Mouse (Mus musculus): Measurements from ENCODE around the gene Smagp. TPM values are rescaled to one million over a fixed set of nuclear protein-coding genes. Genes with fewer than 3 reads are reported as not detected.

Gene Smagp
- total RNA-seq, 2 experiments from 2014 or later, result 0.51 to 1.1 TPM

DNA sequence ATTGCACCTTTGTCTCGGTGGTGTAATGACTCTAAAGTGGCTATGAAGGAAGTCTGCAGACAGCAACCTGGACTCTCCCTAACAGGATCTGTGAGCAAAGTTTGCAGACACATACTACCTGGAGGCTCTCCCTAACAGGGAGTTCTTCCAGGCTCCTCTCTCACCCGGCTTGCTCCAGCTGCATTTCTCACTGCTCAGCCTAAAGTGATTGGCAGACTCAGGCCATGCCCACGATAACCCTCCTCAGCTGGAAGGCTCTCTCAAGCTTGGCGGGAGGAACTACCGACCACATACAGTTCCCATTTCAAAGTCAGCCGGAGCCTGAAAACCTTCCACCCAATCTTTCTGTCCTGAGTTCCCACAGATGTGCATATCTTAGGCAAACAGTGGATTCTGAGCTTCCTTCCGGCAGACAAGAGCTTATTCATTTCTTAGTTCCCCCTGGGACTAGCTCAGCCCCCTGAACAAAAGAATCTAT, 29.5 kb upstream of the Smagp start:
- ATAC-seq (ENCODE audit: poor library complexity, severe bottlenecking), result peak; percentile 34

DNA sequence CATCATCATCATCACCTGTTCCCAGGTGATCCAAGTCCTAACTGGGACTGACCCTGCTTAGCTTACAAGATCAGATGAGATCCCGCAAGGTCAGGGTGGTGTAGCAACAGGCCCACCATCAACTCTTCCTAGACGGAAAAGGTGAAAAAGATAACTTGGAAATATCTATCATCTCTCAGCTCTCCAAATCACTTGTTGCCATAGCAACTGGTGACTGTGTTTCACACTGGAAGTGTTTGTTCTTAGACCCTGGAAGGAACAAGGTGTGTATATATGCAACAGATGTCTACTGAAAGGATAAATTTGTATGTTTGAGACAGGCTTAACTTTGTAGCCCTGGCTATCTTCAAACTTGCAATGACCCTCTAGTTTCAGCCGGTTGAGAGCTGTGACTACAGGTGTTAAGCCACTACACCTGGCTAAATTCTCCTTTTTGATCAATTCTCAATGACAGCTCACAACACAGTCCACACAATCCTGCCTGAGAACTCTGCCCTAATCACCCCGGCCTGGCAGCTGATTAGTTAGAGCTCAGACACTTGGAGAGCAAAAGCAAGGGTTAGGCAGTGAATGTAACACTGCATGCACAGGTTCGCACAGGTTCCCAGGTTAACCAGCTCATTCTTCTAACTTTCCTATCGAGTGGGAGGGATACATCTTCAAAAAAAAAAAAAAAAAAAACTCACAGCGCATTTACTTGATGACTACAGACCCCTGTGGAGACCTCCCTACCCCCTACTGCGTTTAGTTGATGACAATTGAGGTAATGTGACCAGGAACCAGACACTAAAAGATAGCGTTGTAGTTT, 28.9 kb upstream of the Smagp start:
- ATAC-seq (ENCODE audit: poor library complexity, severe bottlenecking), result no peak

- ATAC-seq (ENCODE audit: poor library complexity, severe bottlenecking), result peak; percentile 69
Measured at GRCm38 (mm10) chr15:100664813-100665274, 28.1 kb upstream of the Smagp start.

DNA sequence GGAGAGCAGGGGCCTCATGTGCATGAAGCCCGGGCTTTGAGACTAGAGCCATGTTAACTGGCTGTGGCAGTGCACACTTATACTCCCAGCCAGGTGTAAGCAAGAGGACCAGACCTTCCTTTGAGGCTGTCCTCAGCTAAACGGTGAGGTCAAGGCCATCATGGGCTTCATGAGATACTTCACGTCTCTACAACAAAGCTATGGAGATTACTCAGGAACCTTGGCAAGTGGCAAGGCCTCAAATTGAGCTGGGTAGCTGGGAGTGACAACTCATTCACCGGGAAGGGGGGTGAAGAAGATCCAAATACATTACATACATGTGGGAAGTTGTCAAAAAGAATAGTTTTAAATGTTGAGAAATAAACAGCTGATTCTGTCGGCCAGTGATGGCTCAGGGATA, 24.1 kb upstream of the Smagp start:
- no peak for ATAC-seq (ENCODE audit: poor library complexity, severe bottlenecking)

DNA sequence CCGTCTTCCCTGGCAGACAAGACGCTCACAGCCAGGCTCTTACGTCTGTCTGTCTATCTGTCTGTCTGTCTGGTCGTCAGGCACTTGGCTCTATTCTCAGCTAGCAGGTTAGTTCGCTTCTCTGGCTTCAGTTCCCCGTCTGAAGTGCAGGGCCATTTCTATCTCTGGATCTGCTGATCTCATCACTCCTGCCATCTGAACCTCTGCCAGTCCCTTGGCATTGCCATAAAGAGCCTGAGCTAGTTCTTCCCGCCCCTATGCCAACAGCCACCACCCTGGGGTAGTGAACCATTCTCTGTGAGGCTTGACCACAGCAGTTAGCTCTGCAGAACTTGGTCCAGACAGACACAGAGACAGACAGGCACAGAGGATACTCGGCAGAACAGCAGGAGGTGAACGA, 23.6 kb upstream of the Smagp start:
- ATAC-seq (ENCODE audit: poor library complexity, severe bottlenecking), result no peak

GRCm38 (mm10) chr15:100655201-100655600, 18.5 kb upstream of the Smagp start:
- ATAC-seq (ENCODE audit: poor library complexity, severe bottlenecking), result no peak

- ATAC-seq (ENCODE audit: poor library complexity, severe bottlenecking), result no peak
Measured at GRCm38 (mm10) chr15:100654271-100654670, 17.5 kb upstream of the Smagp start.

DNA sequence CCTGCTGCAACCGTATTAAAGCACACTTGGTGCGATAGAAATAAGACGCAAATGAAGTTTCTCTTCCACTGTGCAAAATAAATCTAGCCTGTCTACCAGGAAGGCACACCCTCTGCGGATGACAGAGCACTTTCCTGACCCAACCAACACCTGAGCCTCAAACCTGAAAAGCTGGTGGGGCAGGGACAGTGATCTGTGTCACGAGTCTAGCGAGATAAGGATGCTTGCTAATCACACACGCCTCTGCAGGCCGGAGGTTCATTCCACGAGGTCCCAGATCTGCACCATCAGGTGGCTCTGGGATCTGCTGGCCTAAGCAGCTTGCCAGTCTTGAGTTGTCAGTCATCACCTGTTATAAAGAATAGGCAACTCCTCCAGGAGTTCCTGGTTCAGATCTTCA, 14.9 kb upstream of the Smagp start:
- ATAC-seq (ENCODE audit: poor library complexity, severe bottlenecking), result no peak

GRCm38 (mm10) chr15:100650111-100650510, 13.4 kb upstream of the Smagp start:
- ATAC-seq (ENCODE audit: poor library complexity, severe bottlenecking), result no peak

GRCm38 (mm10) chr15:100646161-100646560, 9.4 kb upstream of the Smagp start:
- ATAC-seq (ENCODE audit: poor library complexity, severe bottlenecking), result no peak

- ATAC-seq (ENCODE audit: poor library complexity, severe bottlenecking), result no peak
Measured at GRCm38 (mm10) chr15:100642451-100642850, 5.7 kb upstream of the Smagp start.

- ATAC-seq (ENCODE audit: poor library complexity, severe bottlenecking), result no peak
Measured at GRCm38 (mm10) chr15:100641226-100641810, 4.6 kb upstream of the Smagp start.

DNA sequence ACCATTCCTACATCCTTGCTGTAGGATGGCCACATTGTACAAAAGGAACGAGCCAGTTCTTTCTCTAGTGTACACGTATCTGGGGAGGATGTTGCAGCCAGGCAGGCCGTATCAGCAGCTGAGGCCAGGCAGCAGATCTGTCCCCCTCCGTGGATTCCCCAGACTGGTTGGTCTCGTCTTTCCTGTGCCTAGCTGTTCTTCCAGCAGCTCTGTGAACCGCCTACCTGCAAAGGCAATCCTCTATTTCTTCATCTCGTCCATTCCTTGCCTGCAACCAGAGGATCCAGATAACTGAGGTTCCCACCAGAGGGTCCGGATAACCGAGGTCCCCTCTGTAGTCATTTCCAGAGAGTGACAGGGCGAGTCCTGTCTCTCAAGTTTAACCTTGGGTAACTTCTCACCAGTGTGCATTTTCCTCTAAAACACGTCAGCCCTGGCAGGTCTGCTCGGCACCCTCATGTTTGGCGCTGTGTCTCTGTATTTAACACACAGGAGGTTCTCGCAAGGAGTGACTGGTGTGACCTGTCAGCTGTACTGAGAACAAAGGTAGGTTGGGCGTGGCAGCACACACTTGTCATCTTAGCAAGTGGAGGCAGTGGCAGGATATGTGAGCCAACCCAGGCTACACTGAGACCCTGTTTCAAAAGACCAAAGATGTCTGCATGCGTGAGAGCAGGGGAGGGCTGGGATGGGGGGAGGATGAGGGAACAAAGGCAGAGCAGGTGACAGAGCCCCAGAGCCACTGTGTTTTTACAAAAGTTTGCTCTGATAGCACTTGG, 3.4 kb upstream of the Smagp start:
- ATAC-seq (ENCODE audit: poor library complexity, severe bottlenecking), result no peak

- peak; percentile 50 for ATAC-seq (ENCODE audit: poor library complexity, severe bottlenecking)
Measured at GRCm38 (mm10) chr15:100637661-100638060, 921 bp upstream of the Smagp start.

DNA sequence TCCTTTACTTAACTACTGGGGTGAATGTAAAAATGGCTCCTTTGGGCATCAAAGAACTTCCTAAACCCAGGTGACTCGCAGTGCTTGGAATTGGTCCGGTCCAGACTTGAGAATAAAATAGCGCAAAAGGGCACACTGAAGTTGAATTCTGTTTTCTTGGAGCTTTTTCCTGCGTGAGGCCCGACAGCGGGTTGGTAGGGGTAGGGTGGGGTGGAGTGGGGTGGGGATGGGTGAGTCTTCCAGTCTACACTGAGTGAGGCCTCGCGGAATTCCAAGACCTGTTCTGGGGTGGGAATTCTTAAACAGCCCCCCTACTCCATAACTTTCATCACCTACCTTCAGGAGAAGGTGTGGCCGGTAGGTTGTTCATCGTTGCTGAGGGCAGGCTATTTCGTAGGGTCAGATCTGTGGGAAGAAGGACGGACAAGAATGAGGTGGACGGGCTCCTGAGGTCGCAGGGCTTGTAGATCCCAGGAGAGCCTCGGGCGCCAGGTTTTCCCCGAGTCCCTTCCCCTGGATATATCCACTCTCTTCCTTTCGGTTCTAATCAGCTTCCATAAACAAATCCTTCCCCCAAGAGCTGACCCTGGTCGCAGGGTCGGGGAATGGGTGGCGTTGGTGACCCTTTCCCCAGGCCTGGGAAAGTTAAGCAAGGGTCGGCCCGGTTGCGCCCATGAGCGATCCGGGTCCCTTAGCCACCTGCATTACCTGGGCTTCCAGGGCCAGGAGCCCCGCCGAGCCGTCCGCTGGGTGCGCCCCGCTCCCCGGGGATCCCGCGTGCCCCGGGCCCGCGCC, 692 bp downstream of the Smagp start:
- ATAC-seq (ENCODE audit: poor library complexity, severe bottlenecking), result no peak

- ATAC-seq (ENCODE audit: poor library complexity, severe bottlenecking), result no peak
Measured at GRCm38 (mm10) chr15:100635239-100635638, 1.5 kb downstream of the Smagp start.

GRCm38 (mm10) chr15:100633341-100633740, 3.4 kb downstream of the Smagp start:
- ATAC-seq (ENCODE audit: poor library complexity, severe bottlenecking), result no peak

GRCm38 (mm10) chr15:100632323-100632722, 4.4 kb downstream of the Smagp start:
- no peak for ATAC-seq (ENCODE audit: poor library complexity, severe bottlenecking)

DNA sequence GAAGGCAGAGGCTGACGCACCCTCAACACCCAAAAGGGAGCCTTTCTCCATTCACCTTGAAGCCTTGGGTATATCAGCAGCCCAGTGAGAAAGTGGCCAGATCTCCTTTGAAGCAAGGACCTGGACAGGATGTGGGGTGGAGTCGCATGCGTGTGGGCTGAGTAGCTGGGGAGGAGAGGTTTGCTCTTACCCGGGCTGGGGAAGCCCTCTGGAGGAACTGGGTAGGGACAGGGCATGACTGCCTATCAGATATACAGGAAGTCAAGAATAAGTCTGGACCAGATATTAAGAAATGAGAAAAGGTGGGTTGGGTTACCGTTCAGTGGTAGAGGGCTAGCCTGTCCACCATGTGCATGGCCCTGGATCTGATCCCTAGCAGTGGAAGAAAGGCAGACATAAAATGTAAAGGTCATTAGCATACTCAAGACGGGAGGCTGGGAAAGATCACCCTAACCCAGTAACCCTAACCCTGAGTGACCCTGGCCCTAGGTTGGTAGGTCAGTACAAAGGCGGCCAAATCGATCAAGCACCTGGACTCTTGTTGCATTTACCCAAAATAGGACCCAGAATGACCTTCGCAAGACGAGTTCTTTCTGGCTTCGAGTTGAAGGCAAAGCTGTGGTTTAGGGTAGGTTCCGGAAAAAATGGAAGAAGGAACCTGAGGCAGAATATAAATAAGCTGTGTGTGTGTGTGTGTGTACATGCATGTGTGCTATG, 5.1 kb downstream of the Smagp start:
- peak; percentile 80 for ATAC-seq (ENCODE audit: poor library complexity, severe bottlenecking)

- no peak for ATAC-seq (ENCODE audit: poor library complexity, severe bottlenecking)
Measured at GRCm38 (mm10) chr15:100630126-100630525, 6.6 kb downstream of the Smagp start.
